Mouse (Mus musculus) CH12.LX (cell line): ENCODE data around the gene Itpk1. TPM values are rescaled to one million over a fixed set of nuclear protein-coding genes. Genes with fewer than 3 reads are reported as not detected.

ENCODE experiments used
- DNase-seq: peaks from one replicate; pipeline ENCODE4 v3.0.0-alpha.2; 2013; ENCODE audit errors: extremely low read depth
- H3K27ac ChIP-seq: 2 replicates; pipeline ENCODE4 v1.5.1; 2012; ENCODE audit warnings: low read depth, mild to moderate bottlenecking, control low read depth, moderate library complexity; ENCODE audit not compliant: insufficient read depth
- H3K27me3 ChIP-seq: replicated peaks from 2 replicates; pipeline ENCODE3; 2012; ENCODE audit warnings: inconsistent platforms
- H3K36me3 ChIP-seq, 2 experiments: replicated peaks in 1 of 2; 2 replicates each; pipeline versions ENCODE3 to v1.6.1; 2012; ENCODE audit warnings: inconsistent platforms in 1 of 2, low read length in 1 of 2, mild to moderate bottlenecking in 1 of 2, mixed read lengths in 1 of 2, moderate library complexity in 1 of 2; ENCODE audit not compliant: control insufficient read depth in 1 of 2, insufficient read depth in 1 of 2
- H3K4me1 ChIP-seq, 2 experiments: 2 replicates each; pipeline ENCODE4 v1.6.1; 2012; ENCODE audit warnings: inconsistent platforms in 1 of 2, moderate library complexity in 1 of 2; ENCODE audit not compliant: insufficient read depth in 2 of 2, control insufficient read depth in 1 of 2
- H3K4me2 ChIP-seq: 2 replicates; pipeline ENCODE4 v1.6.1; 2012; ENCODE audit warnings: low read depth, mild to moderate bottlenecking, control low read depth; ENCODE audit not compliant: poor library complexity, insufficient read depth, severe bottlenecking
- H3K4me3 ChIP-seq, 3 experiments: fragments of 150-350 bp in 1 of 3; sonication (generic) in 1 of 3; replicated peaks in 1 of 3; 2 replicates each; pipeline versions ENCODE3 to v1.5.1; 2011 to 2012; ENCODE audit warnings: low read depth in 2 of 3, low read length in 2 of 3, mild to moderate bottlenecking in 2 of 3, moderate library complexity in 2 of 3, control low read depth in 1 of 3, improper control_type of control experiment in 1 of 3, inconsistent platforms in 1 of 3, mixed read lengths in 1 of 3; ENCODE audit not compliant: poor library complexity in 1 of 3
- H3K79me2 ChIP-seq: replicated peaks from 2 replicates; pipeline ENCODE4 v1.6.1; 2012; ENCODE audit warnings: mild to moderate bottlenecking, moderate library complexity; ENCODE audit not compliant: control insufficient read depth, poor library complexity, insufficient read depth, severe bottlenecking; ENCODE audit errors: extremely low read depth
- H3K9ac ChIP-seq: 2 replicates; pipeline ENCODE4 v1.6.1; 2012; ENCODE audit warnings: low read depth, mild to moderate bottlenecking, control low read depth, moderate library complexity; ENCODE audit not compliant: insufficient read depth
- H3K9me3 ChIP-seq: replicated peaks from 2 replicates; pipeline ENCODE3; 2012; ENCODE audit warnings: low read length, inconsistent platforms, mixed read lengths
- BHLHE40 ChIP-seq: IDR thresholded peaks from 2 replicates; pipeline ENCODE4 v1.6.1; 2011; ENCODE audit warnings: mild to moderate bottlenecking, low read depth, low read length, improper control_type of control experiment
- CHD2 ChIP-seq: IDR thresholded peaks from 2 replicates; pipeline ENCODE4 v1.6.1; 2011; ENCODE audit warnings: low read length, improper control_type of control experiment
- CTCF ChIP-seq, 2 experiments: IDR thresholded peaks in 1 of 2; conservative IDR thresholded peaks in 1 of 2; 2 replicates each; pipeline ENCODE4 v1.5.1; 2011 to 2012; ENCODE audit warnings: low read depth in 2 of 2, low read length in 2 of 2, improper control_type of control experiment in 1 of 2, inconsistent platforms in 1 of 2, mild to moderate bottlenecking in 1 of 2, moderate library complexity in 1 of 2
- ELF1 ChIP-seq: IDR thresholded peaks from 2 replicates; pipeline ENCODE4 v1.6.1; 2014; ENCODE audit warnings: low read depth, mild to moderate bottlenecking, inconsistent platforms, low read length, improper control_type of control experiment
- EP300 ChIP-seq: IDR thresholded peaks from 2 replicates; pipeline ENCODE4 v1.6.1; 2011; ENCODE audit warnings: low read length, improper control_type of control experiment
- ETS1 ChIP-seq: conservative IDR thresholded peaks from 2 replicates; pipeline ENCODE4 v1.6.1; 2012; ENCODE audit warnings: low read depth, mild to moderate bottlenecking, inconsistent platforms, low read length, improper control_type of control experiment, moderate library complexity
- IRF4 ChIP-seq: IDR thresholded peaks from 2 replicates; pipeline ENCODE4 v1.6.1; 2014; ENCODE audit warnings: low read depth, mild to moderate bottlenecking, inconsistent platforms, low read length, improper control_type of control experiment
- JUN ChIP-seq: IDR thresholded peaks from 2 replicates; pipeline ENCODE4 v1.6.1; 2011; ENCODE audit warnings: low read depth, mild to moderate bottlenecking, low read length, improper control_type of control experiment, moderate library complexity; ENCODE audit not compliant: insufficient read depth
- JUND ChIP-seq: conservative IDR thresholded peaks from 2 replicates; pipeline ENCODE4 v1.6.1; 2011; ENCODE audit warnings: low read depth, low read length, improper control_type of control experiment
- MAFK ChIP-seq: IDR thresholded peaks from 2 replicates; pipeline ENCODE4 v1.6.1; 2011; ENCODE audit warnings: low read length, improper control_type of control experiment; ENCODE audit not compliant: insufficient replicate concordance
- MAX ChIP-seq: IDR thresholded peaks from 2 replicates; pipeline ENCODE4 v1.6.1; 2011; ENCODE audit warnings: low read length, improper control_type of control experiment
- MYC ChIP-seq: IDR thresholded peaks from 2 replicates; pipeline ENCODE4 v1.6.1; 2011; ENCODE audit warnings: low read depth, mild to moderate bottlenecking, improper control_type of control experiment, low read length
- NRF1 ChIP-seq: IDR thresholded peaks from 2 replicates; pipeline ENCODE4 v1.6.1; 2014; ENCODE audit warnings: low read depth, mild to moderate bottlenecking, inconsistent platforms, low read length, improper control_type of control experiment, moderate library complexity
- PAX5 ChIP-seq: IDR thresholded peaks from 2 replicates; pipeline ENCODE4 v1.6.1; 2012; ENCODE audit warnings: low read length, inconsistent platforms, mixed read lengths
- RAD21 ChIP-seq: IDR thresholded peaks from 2 replicates; pipeline ENCODE4 v1.6.1; 2011; ENCODE audit warnings: low read depth, mild to moderate bottlenecking, low read length, improper control_type of control experiment, moderate library complexity
- RCOR1 ChIP-seq: conservative IDR thresholded peaks from 2 replicates; pipeline ENCODE4 v1.6.1; 2012; ENCODE audit warnings: low read depth, mild to moderate bottlenecking, inconsistent platforms, low read length, improper control_type of control experiment
- SIN3A ChIP-seq: IDR thresholded peaks from 2 replicates; pipeline ENCODE4 v1.6.1; 2012; ENCODE audit warnings: low read length, improper control_type of control experiment, inconsistent platforms
- TCF12 ChIP-seq: IDR thresholded peaks from 2 replicates; pipeline ENCODE4 v1.6.1; 2014; ENCODE audit warnings: low read depth, mild to moderate bottlenecking, inconsistent platforms, low read length, improper control_type of control experiment
- UBTF ChIP-seq: IDR thresholded peaks from 2 replicates; pipeline ENCODE4 v1.6.1; 2012; ENCODE audit warnings: low read depth, mild to moderate bottlenecking, inconsistent platforms, low read length, improper control_type of control experiment, moderate library complexity
- ZKSCAN1 ChIP-seq: IDR thresholded peaks from 2 replicates; pipeline ENCODE4 v1.6.1; 2012; ENCODE audit warnings: low read depth, inconsistent platforms, low read length, improper control_type of control experiment, borderline replicate concordance
- ZMIZ1 ChIP-seq: IDR thresholded peaks from 2 replicates; pipeline ENCODE4 v1.6.1; 2012; ENCODE audit warnings: low read depth, mild to moderate bottlenecking, inconsistent platforms, low read length, improper control_type of control experiment
- dilution Hi-C: fragments of 300-500 bp; cut with MboI; formaldehyde crosslinking; loops from 2 replicates; pipeline ENCODE4 v1.14.3; 2020; ENCODE audit warnings: low sequenced_read_pairs; ENCODE audit not compliant: extremely low pct_unique_long_range_greater_than_20kb, extremely low pct_ligation_motif_present
- in situ Hi-C: fragments of 300-500 bp; cut with MboI; formaldehyde crosslinking; loops from 3 replicates; pipeline ENCODE4 v1.14.3; 2019; ENCODE audit warnings: low sequenced_read_pairs, low pct_ligation_motif_present, low pct_unique_long_range_greater_than_20kb, mixed read lengths
- polyA plus RNA-seq: library from polyadenylated mRNA; unstranded; fragments of >175 nt; gene quantifications from 2 replicates; pipeline ENCODE4 v1.2.1, GENCODE M21; 2012; ENCODE audit warnings: low read depth; ENCODE audit not compliant: insufficient read length
- total RNA-seq, 2 experiments: library from RNA; depleted of rRNA; stranded (reverse); fragments of 300-350 nt in 1 of 2; fragments of >200 nt in 1 of 2; gene quantifications; 2 replicates each; pipeline ENCODE4 v1.2.3; 2012 to 2014

Gene Itpk1
- total and polyA plus RNA-seq, 3 experiments: 14.0 to 25.1 (median 19.2) TPM

GRCm38 (mm10) chr12:102697381-102697780, 7.3 kb downstream of the Itpk1 start:
- dilution Hi-C loops (no loop called here), in situ Hi-C loops (loop anchor here (10.0 kb wide), 1 partner anchor 53 kb away; no protein-coding TSS in a partner anchor)
- H3K4me1 ChIP-seq: peaks cover 48 to 98% of the 10 kb centered on the region in 2 experiments
- no peak for TF ChIP-seq ZMIZ1
- TF ChIP-seq EP300: no peak
- no peak for TF ChIP-seq MAFK
- no peak for TF ChIP-seq JUN
- TF ChIP-seq ELF1: no peak
- no peak for TF ChIP-seq UBTF
- no peak for TF ChIP-seq MAX
- peak overlapping the region; percentile 97 for H3K27ac ChIP-seq
- peak overlapping the region; percentile 79 for H3K4me2 ChIP-seq
- DNase-seq: no peak
- H3K27me3 ChIP-seq: no peaks in the 10 kb centered on the region
- peak overlapping the region in 1 of 3 experiments; percentile 22 for H3K4me3 ChIP-seq
- H3K9me3 ChIP-seq: no peaks in the 10 kb centered on the region
- H3K36me3 ChIP-seq: peaks cover 0 to 23% of the 10 kb centered on the region in 2 experiments
- H3K9ac ChIP-seq: peak overlapping the region; percentile 75; the same call in 1 of the 2 replicates
- H3K79me2 ChIP-seq: peaks cover 63% of the 10 kb centered on the region

- H3K4me1 ChIP-seq: peaks cover 42 to 98% of the 10 kb centered on the region in 2 experiments
- in situ Hi-C loops (loop anchor here (10.0 kb wide), 1 partner anchor 52 kb away; no protein-coding TSS in a partner anchor), dilution Hi-C loops (no loop called here)
- TF ChIP-seq RCOR1: no peak
- TF ChIP-seq RAD21: no peak
- TF ChIP-seq TCF12: peak; percentile 59; the same call in 1 of the 2 replicates
- 0 out of 2 replicates have a peak, but pooled peaks have one; percentile 15 for TF ChIP-seq CHD2
- TF ChIP-seq PAX5: no peak
- TF ChIP-seq ZKSCAN1: no peak
- peak; percentile 57 for TF ChIP-seq BHLHE40
- TF ChIP-seq ELF1: no peak
- no peak for TF ChIP-seq NRF1
- no peak for TF ChIP-seq CTCF (conservative IDR thresholded peaks at IDR 0.05 in 1 of 2, IDR thresholded peaks at IDR 0.05 in 1 of 2; ENCODE audit: low read depth in 2 of 2, low read length in 2 of 2)
- TF ChIP-seq IRF4: peak; percentile 81
- no peak for TF ChIP-seq UBTF
- peak; percentile 25; the same call in 1 of the 2 replicates for TF ChIP-seq SIN3A
- TF ChIP-seq MYC: 0 out of 2 replicates have a peak, but pooled peaks have one; percentile 14
- TF ChIP-seq JUND: no peak
- TF ChIP-seq ETS1: peak; percentile 38; the same call in 1 of the 2 replicates
- peaks cover 62% of the 10 kb centered on the region for H3K79me2 ChIP-seq
- peaks cover 0 to 28% of the 10 kb centered on the region in 2 experiments for H3K36me3 ChIP-seq
- H3K27me3 ChIP-seq: no peaks in the 10 kb centered on the region
- peak overlapping the region in 2 of 3 experiments; percentile 39 to 42 for H3K4me3 ChIP-seq
- H3K4me2 ChIP-seq: peak overlapping the region; percentile 70
- H3K9ac ChIP-seq: peak overlapping the region; percentile 75
- peak overlapping the region; percentile 97 for H3K27ac ChIP-seq
- no peaks in the 10 kb centered on the region for H3K9me3 ChIP-seq
- no peak for DNase-seq
Measured at GRCm38 (mm10) chr12:102696635-102697354, 7.9 kb downstream of the Itpk1 start.
